Mouse (Mus musculus) brown adipose tissue, adult 24 weeks (tissue): ENCODE results near the gene Ntrk1. TPM values are rescaled to one million over a fixed set of nuclear protein-coding genes. Genes with fewer than 3 reads are reported as not detected.
A peak's percentile ranks its signal among the peaks of the same experiment; 100 is the strongest.

ENCODE experiments used
- H3K27ac ChIP-seq: fragments of 200-500 bp; replicated peaks from 2 replicates; pipeline ENCODE4 v1.5.1; 2012; ENCODE audit warnings: low read depth, mild to moderate bottlenecking, low read length
- H3K4me1 ChIP-seq: fragments of 200-500 bp; 2 replicates; pipeline ENCODE4 v1.6.1; 2012; ENCODE audit warnings: low read length, mixed read lengths; ENCODE audit not compliant: control insufficient read depth, insufficient read depth, insufficient read length
- H3K4me3 ChIP-seq: fragments of 200-500 bp; 2 replicates; pipeline ENCODE4 v1.5.1; 2012; ENCODE audit warnings: low read depth, mild to moderate bottlenecking, low read length, moderate library complexity; ENCODE audit not compliant: insufficient read depth
- polyA plus RNA-seq: library from polyadenylated mRNA; stranded (reverse); fragments of >200 nt; gene quantifications from 2 replicates; pipeline ENCODE4 v1.2.4, GENCODE M21; 2012; ENCODE audit not compliant: missing spikeins, insufficient read depth, insufficient read length

Gene Ntrk1
- polyA plus RNA-seq, 1 experiment, result not detected

DNA sequence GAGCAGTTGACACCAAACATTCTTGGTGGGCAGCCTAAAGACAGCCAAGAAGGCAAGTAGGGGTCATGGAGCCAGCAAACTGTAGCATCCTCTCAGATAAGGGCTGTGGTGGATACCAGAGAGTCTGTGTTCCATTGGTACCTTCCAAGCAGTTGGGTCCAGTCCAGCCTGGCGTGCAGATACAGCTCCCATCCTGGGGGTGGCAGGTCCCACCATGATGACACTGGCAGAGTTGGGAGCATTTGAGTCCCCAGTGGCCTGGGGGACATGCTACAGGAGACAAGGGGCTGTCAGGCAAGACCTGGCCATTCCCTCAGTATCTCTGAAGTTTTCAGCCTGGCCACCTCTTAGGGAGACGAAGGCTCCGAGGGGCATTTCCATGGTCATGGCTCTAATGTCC lies 42.4 kb downstream of the Ntrk1 start:
- H3K4me3 ChIP-seq, result no peak overlapping the region
- no peak overlapping the region for H3K27ac ChIP-seq
- H3K4me1 ChIP-seq, result no peaks in the 10 kb centered on the region

DNA sequence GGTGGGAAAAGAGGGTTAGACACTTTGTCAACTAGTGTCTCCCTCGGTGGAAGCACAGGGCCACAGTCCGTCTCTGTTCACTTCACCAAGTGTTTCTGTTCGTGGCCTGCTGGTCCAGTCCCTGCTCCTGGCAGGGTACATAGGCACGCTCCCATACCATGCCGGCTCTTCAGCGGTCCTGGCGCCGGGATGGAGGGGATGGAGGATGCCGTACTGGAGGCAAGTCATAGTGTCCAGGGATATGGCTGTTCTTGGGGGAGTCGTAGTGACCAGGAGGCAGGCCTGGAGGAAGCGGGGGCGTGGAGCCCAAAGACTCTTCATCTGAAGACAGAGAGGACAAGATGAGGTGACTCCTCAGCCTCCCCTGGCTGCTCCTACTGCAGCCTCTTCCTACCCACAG lies 45.0 kb downstream of the Ntrk1 start:
- no peak overlapping the region for H3K4me3 ChIP-seq
- H3K4me1 ChIP-seq, result no peaks in the 10 kb centered on the region; the same call in 1 of the 2 replicates
- H3K27ac ChIP-seq, result no peak overlapping the region

DNA sequence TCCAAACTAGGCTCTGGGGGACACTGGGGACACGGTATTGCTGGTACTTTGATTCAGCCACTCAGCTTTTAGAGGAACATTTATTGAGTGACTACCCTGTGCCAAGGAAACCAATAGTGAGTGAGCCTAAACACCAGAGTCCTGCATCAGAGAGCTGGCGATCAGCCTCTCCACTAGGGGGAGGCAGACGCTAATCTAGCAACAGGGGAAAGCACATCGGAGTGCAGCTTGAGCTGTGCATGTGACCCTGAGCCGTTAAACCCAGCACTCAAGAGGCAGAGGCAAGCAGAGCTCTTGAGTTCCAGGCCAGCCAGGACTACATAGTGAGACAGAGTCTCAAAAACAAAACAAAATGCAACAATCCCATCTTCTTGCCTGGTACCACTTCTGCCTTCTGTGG lies 45.9 kb downstream of the Ntrk1 start:
- Histone ChIP-seq H3K4me1 (no peaks in the 10 kb centered on the region; the same call in 1 of the 2 replicates), H3K27ac (no peak overlapping the region)

DNA sequence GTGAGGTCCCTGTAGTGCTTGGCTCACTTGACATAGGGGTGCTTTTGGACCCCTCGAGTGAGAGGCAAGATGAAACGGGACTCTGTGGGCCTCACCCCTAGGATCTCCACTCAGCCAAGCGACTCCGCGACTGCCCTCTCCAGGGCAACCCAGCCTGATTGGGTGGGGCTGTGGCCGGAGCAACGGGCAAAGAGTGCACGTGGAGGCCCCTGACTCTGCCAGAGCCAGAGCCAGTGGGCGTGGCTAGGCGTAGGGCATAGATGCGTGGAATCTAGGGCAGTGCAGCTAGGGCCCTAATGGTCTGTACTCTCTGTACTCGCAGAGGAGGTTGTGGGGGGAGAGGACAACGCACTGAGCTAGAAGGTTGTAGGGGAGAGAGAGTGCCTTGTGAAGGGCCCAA lies 46.5 kb downstream of the Ntrk1 start, which contains the start of gene Lrrc71:
Lrrc71 (minus strand) TSS at position 195 of the 400 bp plus-strand sequence.
- Histone ChIP-seq H3K4me1 (no peaks in the 10 kb centered on the region; the same call in 1 of the 2 replicates), H3K27ac (no peak within 1 kb of the TSS), H3K4me3 (no peak within 1 kb of the TSS)

More for the DNA sequence above, 45.9 kb downstream of the Ntrk1 start:
- no peak overlapping the region for H3K4me3 ChIP-seq

DNA sequence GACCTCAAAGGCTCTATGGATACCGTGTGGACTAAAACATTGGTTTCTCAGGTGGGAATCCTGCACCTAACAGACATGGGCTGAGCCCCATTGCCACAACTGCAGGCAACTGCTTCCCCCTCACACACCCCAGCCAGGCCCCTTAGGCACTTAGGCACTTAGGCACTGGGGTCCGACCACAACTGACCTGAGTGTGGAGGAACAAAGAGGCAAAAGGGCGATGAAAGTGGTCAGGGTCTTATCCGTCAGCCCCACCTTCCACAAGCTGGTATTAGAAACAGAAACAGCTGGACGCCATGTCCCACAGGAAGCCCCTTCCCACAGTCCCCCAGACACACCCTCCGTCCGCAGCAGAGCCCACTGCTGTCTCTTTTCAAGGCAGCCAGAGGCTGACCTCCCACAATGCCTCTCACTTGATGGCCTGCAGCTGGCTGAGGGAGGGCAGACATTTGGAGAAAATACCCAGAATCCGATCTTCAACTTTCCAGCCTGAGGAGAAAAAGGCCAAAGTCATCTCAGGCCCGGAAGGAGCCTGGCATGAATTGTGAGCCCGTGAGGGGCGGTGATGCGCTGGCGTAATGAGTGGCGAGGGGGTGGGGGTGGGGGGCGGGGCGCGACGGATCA lies 49.8 kb downstream of the Ntrk1 start:
- Histone ChIP-seq H3K4me1 (no peaks in the 10 kb centered on the region; the same call in 1 of the 2 replicates), H3K4me3 (no peak overlapping the region), H3K27ac (no peak overlapping the region)

DNA sequence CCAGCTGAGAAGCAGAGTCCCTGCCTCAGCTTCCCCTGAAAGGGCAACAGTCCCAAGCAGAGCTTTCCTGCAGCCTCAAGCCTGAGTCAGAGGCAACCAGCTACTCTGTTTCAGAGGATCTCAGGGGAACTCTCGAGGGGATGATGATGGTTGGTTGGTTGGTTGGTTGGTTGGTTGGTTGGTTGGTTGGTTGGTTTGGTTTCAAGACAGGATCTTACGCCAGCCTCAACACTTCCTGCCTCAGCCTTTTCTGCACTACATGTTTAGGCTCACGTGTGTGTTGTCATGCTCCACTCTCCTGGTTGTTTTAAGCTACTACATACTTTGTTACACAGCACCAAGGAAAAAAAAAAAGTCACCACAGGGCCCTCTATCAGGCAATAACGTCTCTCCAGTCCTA lies 51.0 kb downstream of the Ntrk1 start:
- H3K27ac ChIP-seq, result no peak overlapping the region
- no peaks in the 10 kb centered on the region; the same call in 1 of the 2 replicates for H3K4me1 ChIP-seq

DNA sequence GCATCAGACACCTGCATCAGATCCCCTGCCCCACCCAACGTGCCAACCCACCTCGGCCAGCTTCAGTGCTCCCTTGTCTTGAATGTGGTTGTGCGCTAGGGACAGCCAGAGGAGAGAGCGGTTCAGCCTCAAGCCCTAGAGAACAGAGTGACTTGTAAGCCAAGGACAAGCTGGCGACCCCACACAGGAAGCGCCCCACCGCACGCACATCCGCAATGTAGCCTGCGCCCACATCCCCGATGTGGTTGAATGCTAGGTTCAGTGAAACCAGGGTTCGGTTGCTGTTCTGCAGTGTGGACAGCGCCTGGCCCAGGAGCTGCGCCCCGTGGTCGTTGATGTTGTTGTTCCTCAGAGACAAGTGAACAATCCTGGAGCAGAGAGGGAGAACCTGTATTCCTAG lies 52.2 kb downstream of the Ntrk1 start:
- no peak overlapping the region for H3K27ac ChIP-seq
- H3K4me1 ChIP-seq, result no peaks in the 10 kb centered on the region; the same call in 1 of the 2 replicates

More for the DNA sequence above, 51.0 kb downstream of the Ntrk1 start:
- H3K4me3 ChIP-seq, result no peak overlapping the region

DNA sequence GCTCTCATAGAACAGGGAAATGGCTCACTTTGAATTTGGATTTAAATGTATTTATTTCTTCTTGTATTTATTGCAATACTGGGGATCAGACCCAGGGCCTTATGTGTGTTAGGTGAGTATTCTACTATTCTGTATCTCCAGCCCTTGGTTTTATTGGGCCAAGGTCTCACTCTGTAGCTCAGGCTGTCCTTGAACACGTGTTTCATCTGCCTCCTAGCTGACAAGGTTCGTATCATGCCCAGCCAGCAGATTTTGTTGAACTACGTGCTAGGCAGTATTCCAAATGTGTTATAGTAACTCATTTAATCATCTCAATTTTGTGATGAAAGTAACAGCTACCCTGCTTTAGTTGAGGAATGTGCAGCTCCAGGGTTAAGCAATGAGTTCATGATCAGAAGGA lies 52.9 kb downstream of the Ntrk1 start:
- no peaks in the 10 kb centered on the region; the same call in 1 of the 2 replicates for H3K4me1 ChIP-seq
- H3K27ac ChIP-seq, result no peak overlapping the region
- H3K4me3 ChIP-seq, result no peak overlapping the region

More for the DNA sequence above, 52.2 kb downstream of the Ntrk1 start:
- no peak overlapping the region for H3K4me3 ChIP-seq

DNA sequence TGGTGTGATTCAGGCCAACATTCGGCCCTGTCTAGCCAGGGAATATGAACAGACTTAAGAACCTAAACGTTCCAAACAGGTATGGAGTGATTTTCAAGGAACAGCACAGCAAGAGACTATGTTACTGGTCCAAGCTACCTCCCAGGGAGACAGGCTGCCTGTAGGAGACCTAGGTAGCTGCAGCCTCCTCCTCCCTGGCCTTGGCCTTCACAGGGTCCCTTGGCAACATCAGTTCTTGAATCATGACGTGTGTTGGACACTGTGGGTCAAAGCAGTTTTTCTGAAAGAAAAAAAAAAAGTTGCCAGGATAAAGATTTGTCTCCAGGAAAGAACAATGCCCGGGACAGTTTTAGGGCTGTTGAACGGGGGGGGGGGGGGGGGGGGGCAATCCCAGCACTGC lies 56.1 kb downstream of the Ntrk1 start:
- no peak overlapping the region for H3K4me3 ChIP-seq
- no peaks in the 10 kb centered on the region for H3K4me1 ChIP-seq
- H3K27ac ChIP-seq, result no peak overlapping the region

DNA sequence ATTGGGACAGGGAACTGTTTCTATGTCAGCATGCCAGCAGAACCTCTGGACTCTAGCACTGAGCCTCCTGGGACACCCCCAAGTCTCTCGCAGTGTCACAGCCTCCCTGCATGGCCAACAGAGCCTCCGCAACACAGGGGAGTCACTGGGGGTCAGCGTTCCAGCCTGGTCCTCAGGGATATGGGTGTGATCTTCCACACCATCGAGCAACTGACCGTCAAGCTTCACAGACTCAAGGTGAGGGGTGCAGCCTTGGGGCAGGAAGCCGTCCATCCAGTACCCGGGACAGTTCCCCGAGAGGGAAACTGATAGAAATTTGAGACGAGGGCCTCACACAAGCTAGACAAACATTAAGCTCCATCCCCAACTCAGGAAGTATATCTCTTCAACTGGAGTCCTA lies 59.6 kb downstream of the Ntrk1 start:
- no peak overlapping the region for H3K4me3 ChIP-seq
- H3K27ac ChIP-seq, result no peak overlapping the region
- peaks cover 2% of the 10 kb centered on the region; the same call in 1 of the 2 replicates for H3K4me1 ChIP-seq

DNA sequence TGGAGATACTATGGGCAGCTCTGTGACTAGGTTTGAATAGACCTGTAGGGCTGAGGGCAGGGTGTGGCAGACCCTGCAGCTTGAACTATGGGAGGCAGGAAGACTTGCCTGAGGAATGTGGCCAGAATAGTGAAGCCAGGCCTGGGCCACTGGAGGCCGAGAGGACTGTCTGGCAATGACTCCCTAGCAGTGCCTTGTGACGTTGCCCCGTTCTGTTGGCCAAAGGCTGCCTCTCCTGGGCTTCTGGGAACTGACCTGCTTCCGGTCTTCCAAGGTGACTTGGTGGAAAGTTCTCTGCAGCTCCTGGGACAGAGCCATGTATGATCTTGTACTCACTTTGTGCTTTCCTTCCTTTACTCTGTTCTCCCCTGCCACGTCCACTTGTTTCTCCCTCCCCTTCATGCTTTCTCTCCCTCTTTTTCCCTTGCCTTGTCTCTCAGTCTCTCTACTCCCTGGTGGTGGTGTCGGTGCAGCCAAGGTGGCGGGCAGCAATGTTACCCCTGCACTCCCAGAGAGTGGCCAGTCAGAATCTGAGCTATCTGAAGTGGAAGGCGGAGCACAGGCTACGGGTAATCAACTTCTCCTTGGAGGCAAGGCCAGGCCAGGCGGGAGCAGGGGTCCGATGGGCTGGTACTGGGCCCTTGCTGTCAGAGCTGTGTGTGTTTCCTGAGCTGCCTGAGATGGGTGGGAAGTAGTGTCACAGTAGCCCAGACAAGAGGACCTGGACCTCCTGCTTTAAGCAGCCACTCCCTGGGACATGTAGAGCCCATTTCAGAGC lies 60.8 kb downstream of the Ntrk1 start:
- Histone ChIP-seq H3K4me1 (peaks cover 2% of the 10 kb centered on the region; the same call in 1 of the 2 replicates), H3K27ac (peak overlapping the region; percentile 84), H3K4me3 (peak overlapping the region; percentile 46)

DNA sequence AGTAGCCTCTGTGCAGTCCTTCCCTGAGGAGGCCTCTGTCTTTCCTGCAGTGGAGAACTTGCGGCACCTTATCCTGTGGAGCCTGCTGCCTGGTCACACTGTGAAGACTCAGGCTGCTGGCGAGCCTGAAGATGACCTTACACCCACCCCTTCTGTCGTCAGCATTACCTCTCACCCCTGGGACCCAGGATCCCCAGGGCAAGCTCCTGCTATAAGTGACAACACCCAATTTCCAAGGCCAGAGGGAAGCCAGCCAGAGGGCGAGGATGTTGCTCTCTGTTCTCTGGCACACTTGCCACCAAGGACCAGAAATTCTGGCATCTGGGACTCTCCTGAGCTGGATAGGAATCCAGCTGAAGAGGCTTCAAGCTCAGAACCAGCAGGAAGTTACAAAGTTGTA lies 61.9 kb downstream of the Ntrk1 start:
- peaks cover 2% of the 10 kb centered on the region; the same call in 1 of the 2 replicates for H3K4me1 ChIP-seq
- no peak overlapping the region for H3K4me3 ChIP-seq
- H3K27ac ChIP-seq, result no peak overlapping the region

DNA sequence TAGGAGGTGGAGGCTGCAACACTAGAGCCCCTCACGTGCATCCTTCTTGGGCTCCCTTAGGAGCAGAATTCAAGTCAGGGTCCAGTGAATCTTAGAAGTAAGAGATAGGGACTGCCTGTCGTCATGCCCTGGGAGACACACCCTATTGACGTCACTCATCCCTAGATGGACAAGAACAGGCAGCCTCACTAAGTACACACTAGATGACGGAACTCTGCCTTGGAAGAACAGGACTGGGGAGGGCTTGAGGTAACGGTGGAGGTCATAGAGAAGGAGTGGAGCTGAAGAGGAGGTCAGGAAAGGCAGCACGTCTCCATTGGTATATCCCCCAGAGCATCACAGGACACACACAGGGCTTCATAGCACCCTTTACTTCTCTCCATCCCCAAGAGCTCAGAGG lies 66.3 kb downstream of the Ntrk1 start:
- no peak overlapping the region for H3K27ac ChIP-seq
- H3K4me1 ChIP-seq, result peaks cover 2% of the 10 kb centered on the region; the same call in 1 of the 2 replicates
- H3K4me3 ChIP-seq, result no peak overlapping the region
